Mouse (Mus musculus) telencephalon, adult 2 months (tissue): ENCODE measurements at regions not wholly inside any gene's neighbourhood (a gene's known extent, or its start where the extent isn't known, plus 50 kb on each side); places are given as distances from the start of the nearest gene placed in this dataset.
"Not testable (repeated sequence)": the region's sequence is repeated elsewhere in the genome, so short reads cannot be mapped to it uniquely, and the experiment has no call there.

Experiments
- DNase-seq: peaks from one replicate; pipeline ENCODE4 v3.0.0-alpha.2; 2011; ENCODE audit warnings: low read depth, low spot score

DNA sequence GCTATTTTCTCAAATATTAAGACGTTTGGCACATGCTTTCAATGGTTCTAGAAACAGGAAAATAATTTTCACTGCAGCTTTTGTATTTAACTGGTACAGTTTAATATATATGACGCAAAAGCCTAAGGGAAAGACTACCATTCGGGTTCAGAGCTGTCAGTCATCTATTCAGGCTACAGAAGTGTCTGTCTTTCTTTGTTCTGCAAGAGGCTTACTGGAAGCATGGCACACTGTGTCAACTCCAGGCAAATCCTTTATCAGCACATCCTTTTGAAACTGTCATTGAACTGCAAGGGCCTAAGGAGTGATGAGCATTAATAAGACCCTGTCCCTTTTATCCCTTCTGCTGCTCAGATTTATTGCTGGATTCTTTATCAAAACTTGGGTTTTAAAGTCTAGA is 303.8 kb upstream of the Gm5152 start:
- DNase-seq: not testable (repeated sequence)

- peak; percentile 97 for DNase-seq
Observed at GRCm38 (mm10) chr5:10562321-10562720, 316.0 kb upstream of the Gm5152 start.

DNA sequence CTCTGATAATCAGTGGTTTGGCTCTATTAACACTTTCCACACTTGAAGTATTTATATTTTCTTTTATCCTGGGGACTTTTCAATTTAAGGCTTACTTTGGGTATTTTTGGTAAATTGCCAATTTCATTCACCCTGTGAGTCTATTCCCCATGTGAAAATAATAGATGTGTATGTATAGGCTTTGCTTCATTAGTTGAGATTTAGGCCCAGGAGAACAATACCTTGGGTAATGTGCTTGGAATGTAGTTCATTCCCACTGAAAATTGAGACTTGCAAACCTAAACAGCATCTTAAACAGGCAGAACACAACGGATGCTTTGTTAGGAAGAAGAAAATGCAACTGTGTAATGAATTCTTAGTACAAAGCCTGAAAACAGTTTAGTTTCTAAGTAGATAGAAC is 346.1 kb upstream of the Gm5152 start:
- no peak for DNase-seq

- DNase-seq: no peak
Observed at GRCm38 (mm10) chr5:10600774-10601173, 346.8 kb upstream of the Gm8871 start.

DNA sequence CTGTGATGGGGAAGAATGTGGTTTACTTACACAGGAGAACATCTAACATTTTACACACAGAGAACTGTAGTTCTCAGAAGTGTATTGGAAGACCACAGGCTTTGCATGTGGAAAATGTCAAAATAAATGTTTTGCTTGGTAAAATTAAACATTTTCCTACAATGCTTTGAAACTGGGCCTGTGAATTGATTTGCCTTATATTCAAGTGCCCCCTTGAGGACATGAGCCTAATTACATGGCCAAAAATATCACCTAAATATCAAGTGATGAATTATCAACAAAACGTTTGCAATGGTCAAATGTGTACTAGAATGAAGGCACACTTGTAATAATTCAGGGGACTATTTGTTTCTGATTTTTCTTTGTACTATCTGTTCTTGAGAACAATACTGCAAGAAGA is 314.4 kb upstream of the Gm8871 start:
- DNase-seq: peak; percentile 39

- peak; percentile 29 for DNase-seq
Observed at GRCm38 (mm10) chr5:10648075-10648474, 299.5 kb upstream of the Gm8871 start.

GRCm38 (mm10) chr5:10663301-10663700 is 284.3 kb upstream of the Gm8871 start:
- DNase-seq: no peak

- no peak for DNase-seq
Observed at GRCm38 (mm10) chr5:10674199-10674598, 273.4 kb upstream of the Gm8871 start.

DNA sequence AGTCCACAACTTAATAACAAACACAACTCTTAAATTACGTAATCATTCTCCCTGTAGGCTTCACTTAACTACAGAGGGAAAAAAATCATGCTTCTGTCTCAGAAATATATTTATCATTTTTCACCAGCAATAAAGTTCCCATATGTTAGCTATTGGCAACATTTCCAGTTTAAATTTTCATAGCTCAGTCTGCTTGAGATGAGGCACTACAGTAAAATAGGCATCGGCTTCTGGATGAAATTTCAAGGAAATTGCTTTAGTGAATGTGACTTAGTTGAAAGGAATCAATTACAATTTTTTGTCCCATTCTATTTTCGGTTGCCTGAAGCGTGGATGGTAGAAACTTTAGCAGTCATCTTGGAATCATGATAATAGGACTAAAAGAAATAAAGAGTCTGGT is 262.1 kb upstream of the Gm8871 start:
- DNase-seq: peak; percentile 69

DNA sequence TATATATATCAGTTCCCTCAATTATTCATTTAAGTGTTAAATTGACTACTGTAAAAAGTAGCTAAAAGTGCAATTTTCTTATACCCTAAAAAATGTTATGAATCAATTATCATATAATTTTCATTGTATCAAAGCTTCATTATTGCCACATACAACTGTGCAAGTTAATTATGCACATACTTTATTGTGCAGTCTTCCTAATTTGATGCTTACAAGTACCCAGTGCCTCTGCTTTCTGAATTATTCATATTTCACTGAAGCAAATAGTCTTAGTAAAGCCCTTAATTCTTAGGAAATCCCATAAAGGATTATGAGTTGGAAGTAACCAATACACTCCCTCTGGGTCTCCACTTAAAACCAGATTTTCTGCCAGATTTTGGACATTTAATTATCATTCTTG is 220.5 kb upstream of the Gm8871 start:
- no peak for DNase-seq

DNA sequence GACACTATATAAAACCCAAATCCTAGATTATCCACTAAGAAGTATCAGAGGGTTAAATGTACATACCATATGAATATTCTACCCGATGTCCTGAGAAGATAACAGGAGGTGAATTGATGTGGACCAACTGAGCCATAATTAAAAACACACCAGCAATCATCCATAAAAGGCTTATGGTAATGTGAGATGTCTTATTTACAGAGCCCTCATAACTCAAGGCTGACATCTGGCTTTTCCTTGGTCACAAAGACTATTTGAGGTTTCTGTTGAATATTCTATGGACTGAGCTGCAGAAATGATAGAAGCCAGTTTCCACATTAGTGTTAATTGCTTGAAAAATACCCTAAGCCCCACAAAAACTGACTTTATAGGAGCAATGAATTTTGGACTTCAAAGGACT is 198.1 kb upstream of the Gm8871 start:
- no peak for DNase-seq

DNA sequence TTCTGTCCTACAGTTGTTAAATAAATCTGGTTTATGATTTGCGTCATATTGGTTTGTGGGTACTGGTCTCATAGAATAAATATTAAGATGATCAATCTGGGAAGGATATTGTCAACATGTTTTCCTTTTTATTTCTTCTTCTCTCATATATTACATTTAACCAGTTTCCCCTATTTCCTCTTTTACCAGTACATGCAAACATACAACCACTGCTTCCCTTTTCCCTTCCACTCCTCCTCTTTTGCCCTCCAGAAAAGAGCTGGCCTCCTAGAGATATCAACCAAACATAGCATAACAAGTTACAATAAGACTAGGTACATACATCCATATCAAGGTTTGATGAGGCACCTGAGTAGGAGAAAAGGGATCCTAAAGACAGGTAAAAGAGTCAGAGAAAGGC is 180.1 kb upstream of the Gm8871 start:
- no peak for DNase-seq
